Comparison of ENCODE assay signal across 16 mouse cellular contexts in the genomic region with DNA sequence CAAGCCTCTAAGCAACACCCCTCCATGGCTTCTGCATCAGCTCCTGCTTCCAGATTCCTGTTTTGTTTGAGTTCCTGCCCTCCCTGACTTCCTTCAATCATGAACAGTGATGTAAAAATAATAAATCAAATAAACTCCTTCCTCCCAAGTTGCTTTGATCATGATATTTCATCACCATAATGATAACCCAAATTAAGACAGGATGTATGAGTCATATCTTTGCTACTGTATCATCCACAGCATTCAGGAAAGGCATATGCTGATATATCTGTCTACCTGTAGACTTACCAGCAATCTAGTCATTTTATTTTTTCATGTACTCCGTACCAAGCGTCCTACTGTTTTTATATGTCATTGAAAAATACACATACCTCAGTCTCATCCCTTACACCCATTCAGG.
"Had no signal": no experiment of that assay in that cellular context is flagged by ENCODE, and none has a peak within 500 bp of the region (broad histone marks: within the 10 kb centered on the region; RNA-seq: fewer than 3 reads in every experiment).

No protein-coding gene starts in this region.

- DNase-seq: gastrocnemius, postnatal 14 days; gastrocnemius, postnatal 36 days; heart, adult 2 months; heart, postnatal 14 days; heart, postnatal 36 days; kidney, adult 11 months; kidney, adult 2 months; kidney, adult 9 months; kidney, postnatal 14 days; kidney, postnatal 36 days; layer of hippocampus, adult 9-11 months; layer of hippocampus, postnatal 36 days; liver; liver, embryonic 13.5 days had no signal

- ATAC-seq: hindbrain, postnatal 0 days; intestine, embryonic 16.5 days had no signal
